Mouse (Mus musculus): ENCODE measurements around the gene Gatad2b.
"Not testable (repeated sequence)": the region's sequence is repeated elsewhere in the genome, so short reads cannot be mapped to it uniquely, and the experiment has no call there.

Gene Gatad2b

GRCm38 (mm10) chr3:90265932-90266741 lies 26.8 kb upstream of the Gatad2b start:
- peak; percentile 78 for DNase-seq (ENCODE audit: low read depth, low spot score)

- DNase-seq (ENCODE audit: low read depth, low spot score), result peak; percentile 48
These were observed 25.8 kb upstream of the Gatad2b start for GRCm38 (mm10) chr3:90266901-90267775.

- no peak for DNase-seq (ENCODE audit: low read depth, low spot score)
These were observed 24.8 kb upstream of the Gatad2b start for GRCm38 (mm10) chr3:90268190-90268589.

- no peak for DNase-seq (ENCODE audit: low read depth, low spot score)
These were observed 24.0 kb upstream of the Gatad2b start for GRCm38 (mm10) chr3:90268971-90269370.

GRCm38 (mm10) chr3:90270784-90271183 lies 22.2 kb upstream of the Gatad2b start:
- no peak for DNase-seq (ENCODE audit: low read depth, low spot score)

GRCm38 (mm10) chr3:90272170-90272569 lies 20.8 kb upstream of the Gatad2b start:
- DNase-seq (ENCODE audit: low read depth, low spot score), result no peak

- no peak for DNase-seq (ENCODE audit: low read depth, low spot score)
These were observed 19.1 kb upstream of the Gatad2b start for GRCm38 (mm10) chr3:90273855-90274254.

- no peak for DNase-seq (ENCODE audit: low read depth, low spot score)
These were observed 17.7 kb upstream of the Gatad2b start for GRCm38 (mm10) chr3:90275286-90275685.

GRCm38 (mm10) chr3:90276858-90277257 lies 16.1 kb upstream of the Gatad2b start:
- DNase-seq (ENCODE audit: low read depth, low spot score), result no peak

GRCm38 (mm10) chr3:90277793-90278192 lies 15.2 kb upstream of the Gatad2b start:
- DNase-seq (ENCODE audit: low read depth, low spot score), result no peak

GRCm38 (mm10) chr3:90278211-90278610 lies 14.8 kb upstream of the Gatad2b start:
- no peak for DNase-seq (ENCODE audit: low read depth, low spot score)

- DNase-seq (ENCODE audit: low read depth, low spot score), result no peak
These were observed 13.8 kb upstream of the Gatad2b start for GRCm38 (mm10) chr3:90279216-90279615.

- DNase-seq (ENCODE audit: low read depth, low spot score), result no peak
These were observed 13.2 kb upstream of the Gatad2b start for GRCm38 (mm10) chr3:90279743-90280142.

GRCm38 (mm10) chr3:90280708-90281107 lies 12.3 kb upstream of the Gatad2b start:
- DNase-seq (ENCODE audit: low read depth, low spot score), result no peak

- no peak for DNase-seq (ENCODE audit: low read depth, low spot score)
These were observed 8.8 kb upstream of the Gatad2b start for GRCm38 (mm10) chr3:90284150-90284549.

GRCm38 (mm10) chr3:90289403-90289802 lies 3.6 kb upstream of the Gatad2b start:
- not testable (repeated sequence) for DNase-seq (ENCODE audit: low read depth, low spot score)

GRCm38 (mm10) chr3:90290602-90291001 lies 2.4 kb upstream of the Gatad2b start:
- no peak for DNase-seq (ENCODE audit: low read depth, low spot score)

GRCm38 (mm10) chr3:90291982-90292344 lies 1.0 kb upstream of the Gatad2b start:
- DNase-seq (ENCODE audit: low read depth, low spot score), result no peak

- DNase-seq (ENCODE audit: low read depth, low spot score), result peak; percentile 74
These were observed 530 bp downstream of the Gatad2b start for GRCm38 (mm10) chr3:90293352-90294063.

- no peak for DNase-seq (ENCODE audit: low read depth, low spot score)
These were observed 1.1 kb downstream of the Gatad2b start for GRCm38 (mm10) chr3:90294064-90294440.

GRCm38 (mm10) chr3:90294651-90295050 lies 1.7 kb downstream of the Gatad2b start:
- DNase-seq (ENCODE audit: low read depth, low spot score), result no peak

GRCm38 (mm10) chr3:90305801-90306200 lies 12.8 kb downstream of the Gatad2b start:
- DNase-seq (ENCODE audit: low read depth, low spot score), result no peak
